Mouse (Mus musculus) heart, embryonic 15.5 days (tissue): ENCODE results near the gene Il4. TPM values are rescaled to one million over a fixed set of nuclear protein-coding genes. Genes with fewer than 3 reads are reported as not detected.
A peak's percentile ranks its signal among the peaks of the same experiment; 100 is the strongest.

Experiments used
- ATAC-seq: fragments of 200-750 bp; cut with Nextera tagmentation; replicated peaks from 2 replicates; pipeline ENCODE4 v1.8.0; 2017; ENCODE audit warnings: low read depth, moderate TSS enrichment; ENCODE audit not compliant: insufficient number of reproducible peaks, insufficient read depth, low FRiP score
- H3K27ac ChIP-seq: fragments of 300-500 bp; sonication (generic); 2 replicates; pipeline ENCODE4 v1.5.1; 2015; ENCODE audit warnings: mild to moderate bottlenecking, inconsistent platforms
- H3K27me3 ChIP-seq: fragments of 300-500 bp; sonication (generic); 2 replicates; pipeline ENCODE4 v1.6.1; 2015; ENCODE audit warnings: inconsistent platforms
- H3K36me3 ChIP-seq: fragments of 300-500 bp; sonication (generic); 2 replicates; pipeline ENCODE4 v1.6.1; 2015; ENCODE audit warnings: mild to moderate bottlenecking, inconsistent platforms
- H3K4me1 ChIP-seq: fragments of 300-500 bp; sonication (generic); replicated peaks from 2 replicates; pipeline ENCODE4 v1.6.1; 2015; ENCODE audit warnings: inconsistent platforms
- H3K4me2 ChIP-seq: fragments of 300-500 bp; sonication (generic); 2 replicates; pipeline ENCODE4 v1.6.1; 2015; ENCODE audit warnings: inconsistent platforms, mild to moderate bottlenecking, moderate library complexity
- H3K4me3 ChIP-seq: fragments of 300-500 bp; sonication (generic); 2 replicates; pipeline ENCODE4 v1.5.1; 2015; ENCODE audit warnings: mild to moderate bottlenecking, inconsistent platforms
- H3K9ac ChIP-seq: fragments of 300-500 bp; sonication (generic); 2 replicates; pipeline ENCODE4 v1.6.1; 2015; ENCODE audit warnings: mild to moderate bottlenecking, inconsistent platforms
- H3K9me3 ChIP-seq: fragments of 300-500 bp; sonication (generic); replicated peaks from 2 replicates; pipeline ENCODE4 v1.6.1; 2016; ENCODE audit warnings: inconsistent platforms
- WGBS: fragments of 180-500 bp; shearing (Covaris S2); methylation state at CpG from one replicate; pipeline ENCODE4 v1.1.7; 2015; ENCODE audit warnings: mixed read lengths; 5-methylcytosine and 5-hydroxymethylcytosine counted together
- polyA plus RNA-seq: library from polyadenylated mRNA; unstranded; fragments of >200 nt; fragmentation: Nextera tagmentation; extraction: Ambion mirVana; gene quantifications from 2 replicates; pipeline ENCODE4 v1.2.1, GENCODE M21; 2015

Il4 gene
- 0.33 and 0.82 TPM in 2 replicates for polyA plus RNA-seq

GRCm38 (mm10) chr11:53618619-53619198, at the start of gene Il4:
Gene Il4 (minus strand): TSS chr11:53618669.
- H3K27me3 ChIP-seq: no peaks in the 10 kb centered on the region
- WGBS: 53% methylated on average over 7 of the region's 7 CpGs
- no peak within 1 kb of the TSS for H3K9ac ChIP-seq
- H3K27ac ChIP-seq: no peak within 1 kb of the TSS
- H3K4me3 ChIP-seq: no peak within 1 kb of the TSS
- H3K9me3 ChIP-seq: no peaks in the 10 kb centered on the region
- no peak for ATAC-seq
- no peak within 1 kb of the TSS for H3K4me2 ChIP-seq
- H3K4me1 ChIP-seq: no peaks in the 10 kb centered on the region
- H3K36me3 ChIP-seq: no peaks in the 10 kb centered on the region

DNA sequence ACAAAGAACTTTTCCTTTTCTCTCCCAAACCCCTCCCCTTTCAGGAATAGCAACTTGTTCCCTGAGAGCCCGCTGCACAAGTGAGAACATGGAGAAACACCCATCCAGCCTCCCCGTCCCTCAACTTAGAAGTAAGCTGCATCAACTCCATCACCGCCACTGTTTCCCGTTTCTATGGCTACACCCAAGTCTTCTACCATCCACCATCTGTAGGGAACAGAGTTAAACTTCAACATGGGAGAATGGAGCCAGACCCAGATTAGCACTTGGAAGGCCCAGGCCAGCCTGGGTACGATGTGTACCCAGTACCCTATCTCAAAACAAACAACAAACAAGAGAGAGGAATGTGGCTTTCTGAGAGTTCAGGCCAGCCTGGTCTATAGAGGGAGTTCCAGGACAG, 45.6 kb upstream of the Il4 start:
- no peak for ATAC-seq
- Histone ChIP-seq H3K4me3 (no peak overlapping the region), H3K9ac (no peak overlapping the region), H3K9me3 (no peaks in the 10 kb centered on the region), H3K4me2 (no peak overlapping the region), H3K27me3 (no peaks in the 10 kb centered on the region), H3K36me3 (peaks cover 24% of the 10 kb centered on the region), H3K27ac (no peak overlapping the region), H3K4me1 (peaks cover 11% of the 10 kb centered on the region)
- 79% methylated on average over 5 of the region's 5 CpGs for WGBS

DNA sequence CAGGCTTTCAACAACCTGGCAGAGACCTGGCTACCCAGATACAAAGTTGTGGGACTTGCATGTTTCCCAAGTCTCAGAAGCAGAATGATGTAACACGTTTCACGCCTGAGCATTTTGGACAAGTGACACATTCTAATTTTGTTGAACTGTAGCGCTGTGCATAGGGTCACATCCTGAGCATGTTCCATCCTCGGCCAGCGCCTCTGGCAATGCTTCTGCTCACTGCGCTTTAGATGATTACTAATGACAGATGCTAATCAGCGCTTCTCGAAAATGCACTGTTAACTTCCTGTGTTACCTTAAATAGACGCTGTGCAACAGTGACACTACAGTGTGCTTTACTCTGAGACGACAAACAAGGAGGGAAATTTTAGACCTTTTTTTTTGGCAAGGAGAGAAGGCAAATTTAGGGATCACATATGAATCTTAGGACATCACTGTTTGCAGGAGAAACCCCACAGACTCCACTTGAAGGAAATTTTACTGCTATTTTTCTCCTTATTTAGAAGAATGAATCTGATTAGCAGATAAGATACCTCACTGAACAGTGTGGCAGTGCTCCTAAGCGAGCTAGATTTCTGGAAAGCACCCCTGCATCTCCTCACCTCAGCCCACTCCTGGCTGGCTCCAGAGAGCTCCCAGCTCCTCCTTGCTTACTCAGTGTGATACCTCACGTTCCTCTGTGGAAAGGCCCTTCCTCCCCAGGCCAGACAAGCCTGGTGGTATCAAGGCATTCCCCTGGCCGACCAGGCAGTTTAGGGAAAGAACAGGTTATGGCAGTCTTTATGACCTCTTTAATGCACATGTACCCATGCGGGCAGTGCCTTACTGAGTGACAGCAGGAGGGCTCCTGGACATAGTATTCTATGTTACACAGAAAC, 44.6 kb upstream of the Il4 start:
- H3K4me1 ChIP-seq: peaks cover 11% of the 10 kb centered on the region
- no peaks in the 10 kb centered on the region for H3K9me3 ChIP-seq
- no peaks in the 10 kb centered on the region for H3K27me3 ChIP-seq
- H3K4me3 ChIP-seq: no peak overlapping the region
- 44% methylated on average over 14 of the region's 14 CpGs for WGBS
- H3K36me3 ChIP-seq: peaks cover 20% of the 10 kb centered on the region
- H3K4me2 ChIP-seq: no peak overlapping the region
- H3K27ac ChIP-seq: no peak overlapping the region
- H3K9ac ChIP-seq: no peak overlapping the region
- no peak for ATAC-seq

- Histone ChIP-seq H3K27me3 (no peaks in the 10 kb centered on the region), H3K9me3 (no peaks in the 10 kb centered on the region), H3K9ac (no peak overlapping the region), H3K4me2 (no peak overlapping the region), H3K27ac (no peak overlapping the region), H3K4me3 (no peak overlapping the region), H3K36me3 (no peaks in the 10 kb centered on the region), H3K4me1 (peaks cover 28% of the 10 kb centered on the region)
- no peak for ATAC-seq
- WGBS: 51% methylated on average over 6 of the region's 6 CpGs
Measured at GRCm38 (mm10) chr11:53657828-53658227, 39.4 kb upstream of the Il4 start.

GRCm38 (mm10) chr11:53657381-53657780, 38.9 kb upstream of the Il4 start:
- no peaks in the 10 kb centered on the region for H3K36me3 ChIP-seq
- no peaks in the 10 kb centered on the region for H3K27me3 ChIP-seq
- 69% methylated on average over 8 of the region's 8 CpGs for WGBS
- no peak overlapping the region for H3K9ac ChIP-seq
- no peak overlapping the region for H3K4me2 ChIP-seq
- H3K4me3 ChIP-seq: no peak overlapping the region
- peaks cover 24% of the 10 kb centered on the region for H3K4me1 ChIP-seq
- H3K27ac ChIP-seq: no peak overlapping the region
- no peaks in the 10 kb centered on the region for H3K9me3 ChIP-seq
- ATAC-seq: no peak

DNA sequence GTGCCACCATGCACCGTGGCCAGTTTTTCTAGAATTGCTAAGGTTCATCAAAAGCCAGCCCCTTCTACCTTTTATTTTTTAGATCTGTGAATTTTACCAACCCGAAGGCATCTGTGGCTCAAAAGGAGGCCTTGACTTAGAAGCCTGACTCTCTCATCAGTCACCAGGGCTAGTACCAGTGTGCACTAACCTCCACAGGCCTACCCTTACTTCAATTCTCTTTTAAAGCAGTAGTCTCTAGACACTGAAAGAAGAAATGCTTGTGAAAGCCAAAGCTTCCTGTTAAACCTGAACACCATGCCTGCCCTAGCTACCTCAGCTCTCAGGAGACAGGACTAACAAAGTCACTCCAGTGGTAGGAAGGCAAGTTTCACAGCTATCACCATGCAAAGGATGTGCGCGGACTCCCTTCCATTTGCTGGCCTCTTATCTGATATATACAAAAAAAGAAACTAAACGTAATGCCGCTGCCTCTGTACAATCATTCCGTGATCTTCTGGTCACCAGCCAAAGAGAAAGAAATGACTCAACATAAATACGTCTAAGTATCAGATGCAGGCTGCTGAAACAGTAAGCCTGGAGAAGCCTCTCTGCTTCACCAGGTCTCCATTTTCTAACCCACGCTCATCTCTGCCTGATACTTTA, 38.2 kb upstream of the Il4 start:
- H3K4me3 ChIP-seq: no peak overlapping the region
- no peak for ATAC-seq
- H3K9ac ChIP-seq: no peak overlapping the region
- no peak overlapping the region for H3K27ac ChIP-seq
- H3K27me3 ChIP-seq: no peaks in the 10 kb centered on the region
- H3K36me3 ChIP-seq: peaks cover 4% of the 10 kb centered on the region; the same call in 1 of the 2 replicates
- H3K4me2 ChIP-seq: no peak overlapping the region
- no peaks in the 10 kb centered on the region for H3K9me3 ChIP-seq
- WGBS: 48% methylated on average over 9 of the region's 9 CpGs
- H3K4me1 ChIP-seq: peaks cover 24% of the 10 kb centered on the region

GRCm38 (mm10) chr11:53655043-53655442, 36.6 kb upstream of the Il4 start:
- ATAC-seq: peak; percentile 89
- H3K4me3 ChIP-seq: no peak overlapping the region
- H3K36me3 ChIP-seq: peaks cover 17% of the 10 kb centered on the region; the same call in 1 of the 2 replicates
- H3K27ac ChIP-seq: peak overlapping the region; percentile 35; the same call in 1 of the 2 replicates
- peak overlapping the region; percentile 7; the same call in 1 of the 2 replicates for H3K4me2 ChIP-seq
- H3K27me3 ChIP-seq: no peaks in the 10 kb centered on the region
- H3K9me3 ChIP-seq: no peaks in the 10 kb centered on the region
- 24% methylated on average over 5 of the region's 5 CpGs for WGBS
- no peak overlapping the region for H3K9ac ChIP-seq
- H3K4me1 ChIP-seq: peaks cover 24% of the 10 kb centered on the region

GRCm38 (mm10) chr11:53652427-53652826, 34.0 kb upstream of the Il4 start:
- Histone ChIP-seq H3K4me1 (peaks cover 19% of the 10 kb centered on the region), H3K4me3 (no peak overlapping the region), H3K9ac (no peak overlapping the region), H3K36me3 (peaks cover 17% of the 10 kb centered on the region; the same call in 1 of the 2 replicates), H3K27ac (no peak overlapping the region), H3K27me3 (no peaks in the 10 kb centered on the region), H3K4me2 (no peak overlapping the region), H3K9me3 (no peaks in the 10 kb centered on the region)
- no peak for ATAC-seq
- 80% methylated on average over 2 of the region's 2 CpGs for WGBS

- Histone ChIP-seq H3K36me3 (peaks cover 17% of the 10 kb centered on the region; the same call in 1 of the 2 replicates), H3K4me2 (no peak overlapping the region), H3K9ac (no peak overlapping the region), H3K4me3 (no peak overlapping the region), H3K9me3 (no peaks in the 10 kb centered on the region), H3K27me3 (no peaks in the 10 kb centered on the region), H3K4me1 (peaks cover 11% of the 10 kb centered on the region), H3K27ac (no peak overlapping the region)
- 80% methylated on average over 4 of the region's 4 CpGs for WGBS
- no peak for ATAC-seq
Measured at GRCm38 (mm10) chr11:53651441-53651840, 33.0 kb upstream of the Il4 start.

DNA sequence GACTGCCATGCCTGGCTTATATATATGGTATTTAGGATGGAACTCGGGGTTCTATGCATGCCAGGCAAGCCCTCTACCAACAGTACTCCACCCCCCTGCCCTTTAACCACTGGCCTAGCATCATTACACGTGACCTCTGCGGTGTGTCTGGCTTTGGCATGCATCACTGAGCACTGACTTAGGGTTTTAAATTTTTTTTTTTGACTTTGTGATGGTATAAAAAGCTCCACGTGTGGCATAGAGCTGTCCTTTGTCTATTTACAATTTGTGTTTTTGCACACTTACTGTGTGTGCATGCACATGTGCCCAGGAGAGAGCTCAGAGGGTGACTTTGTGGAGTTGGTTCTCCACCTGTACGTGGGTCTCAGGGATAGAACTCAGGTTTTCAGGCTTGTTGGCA, 25.5 kb upstream of the Il4 start:
- peaks cover 4% of the 10 kb centered on the region; the same call in 1 of the 2 replicates for H3K4me1 ChIP-seq
- no peak for ATAC-seq
- no peak overlapping the region for H3K4me3 ChIP-seq
- H3K27me3 ChIP-seq: no peaks in the 10 kb centered on the region
- no peak overlapping the region for H3K4me2 ChIP-seq
- no peak overlapping the region for H3K9ac ChIP-seq
- H3K36me3 ChIP-seq: no peaks in the 10 kb centered on the region
- H3K9me3 ChIP-seq: no peaks in the 10 kb centered on the region
- WGBS: 75% methylated on average over 5 of the region's 5 CpGs
- H3K27ac ChIP-seq: no peak overlapping the region

GRCm38 (mm10) chr11:53642744-53643279, 24.3 kb upstream of the Il4 start:
- Histone ChIP-seq H3K27me3 (no peaks in the 10 kb centered on the region), H3K4me2 (no peak overlapping the region), H3K27ac (no peak overlapping the region), H3K4me1 (peaks cover 4% of the 10 kb centered on the region; the same call in 1 of the 2 replicates), H3K9me3 (no peaks in the 10 kb centered on the region), H3K36me3 (no peaks in the 10 kb centered on the region), H3K4me3 (no peak overlapping the region), H3K9ac (no peak overlapping the region)
- 65% methylated on average over 12 of the region's 12 CpGs for WGBS
- no peak for ATAC-seq
